8 mouse cellular contexts compared by ENCODE assay signal in genomic region chr7:24400082-24400452, GRCm38 (mm10). TPM values are rescaled to one million over a fixed set of nuclear protein-coding genes. Genes with fewer than 3 reads are reported as not detected.
DNase-seq lines count a peak whose midpoint lies in the region; ATAC-seq lines count a peak whose summit lies in the region.

No protein-coding gene starts in this region.

- H3K4me3 ChIP-seq in kidney, embryonic 14.5 days (ENCODE audit: low read length), result peak overlapping the region; percentile 60
- peak overlapping the region; percentile 75 for H3K4me3 ChIP-seq in brown adipose tissue, adult 24 weeks (ENCODE audit: insufficient read depth, low read depth, low read length)
- peak overlapping the region; percentile 60 for H3K4me3 ChIP-seq in hindbrain, embryonic 13.5 days
- peak overlapping the region; percentile 61 for H3K4me3 ChIP-seq in midbrain, embryonic 14.5 days (replicated peaks; ENCODE audit: low read depth, low read length)

- peak; percentile 14; the same call in 1 of the 2 replicates for ATAC-seq in kidney, embryonic 14.5 days (ENCODE audit: low FRiP score, low TSS enrichment)
- no peak for ATAC-seq in hindbrain, embryonic 13.5 days (ENCODE audit: low FRiP score)
- no peak for ATAC-seq in midbrain, embryonic 14.5 days (ENCODE audit: low FRiP score, low TSS enrichment)

- DNase-seq in kidney, adult 8-10 months, result no peak
- no peak for DNase-seq in midbrain, embryonic 14.5 days
- DNase-seq in urinary bladder, postnatal 4 days (ENCODE audit: low spot score in 2 of 2), result no peak
- DNase-seq in cerebellum, postnatal 4 days (ENCODE audit: low spot score in 2 of 2), result no peak
- DNase-seq in spleen, postnatal 14 days (ENCODE audit: low spot score in 2 of 2), result no peak

- H3K27ac ChIP-seq in kidney, embryonic 14.5 days (ENCODE audit: low read depth, low read length), result peak overlapping the region; percentile 96; the same call in 1 of the 2 replicates
- peak overlapping the region; percentile 32 for H3K27ac ChIP-seq in brown adipose tissue, adult 24 weeks (replicated peaks; ENCODE audit: low read depth, low read length)
- peak overlapping the region; percentile 98 for H3K27ac ChIP-seq in hindbrain, embryonic 13.5 days
- peak overlapping the region; percentile 97 for H3K27ac ChIP-seq in midbrain, embryonic 14.5 days (replicated peaks; ENCODE audit: low read depth, low read length)

- peaks cover 12% of the 10 kb centered on the region for H3K36me3 ChIP-seq in kidney, embryonic 14.5 days (ENCODE audit: control insufficient read depth, insufficient read depth, low read length)
- H3K36me3 ChIP-seq in hindbrain, embryonic 13.5 days, result peaks cover 33% of the 10 kb centered on the region
- peaks cover 16% of the 10 kb centered on the region for H3K36me3 ChIP-seq in midbrain, embryonic 14.5 days (ENCODE audit: control insufficient read depth, insufficient read depth, low read length)

- no peaks in the 10 kb centered on the region for H3K4me1 ChIP-seq in kidney, embryonic 14.5 days (ENCODE audit: control insufficient read depth, insufficient read depth, low read length)
- peaks cover 6% of the 10 kb centered on the region; the same call in 1 of the 2 replicates for H3K4me1 ChIP-seq in brown adipose tissue, adult 24 weeks (ENCODE audit: control insufficient read depth, insufficient read depth, insufficient read length, low read length)
- peaks cover 19% of the 10 kb centered on the region for H3K4me1 ChIP-seq in hindbrain, embryonic 13.5 days (replicated peaks)
- H3K4me1 ChIP-seq in midbrain, embryonic 14.5 days (ENCODE audit: control insufficient read depth, insufficient read depth, low read length), result no peaks in the 10 kb centered on the region

- WGBS in kidney, embryonic 14.5 days, result 12% methylated on average over 3 of the region's 3 CpGs
- WGBS in hindbrain, embryonic 13.5 days, result 17% methylated on average over 3 of the region's 3 CpGs
- 20% methylated on average over 3 of the region's 3 CpGs for WGBS in midbrain, embryonic 14.5 days

- H3K9me3 ChIP-seq in kidney, embryonic 14.5 days (ENCODE audit: control insufficient read depth, low read length), result no peaks in the 10 kb centered on the region
- no peaks in the 10 kb centered on the region for H3K9me3 ChIP-seq in hindbrain, embryonic 13.5 days
- no peaks in the 10 kb centered on the region for H3K9me3 ChIP-seq in midbrain, embryonic 14.5 days (ENCODE audit: control insufficient read depth, low read length)

- H3K4me2 ChIP-seq in kidney, embryonic 14.5 days (replicated peaks; ENCODE audit: low read depth, low read length), result peak overlapping the region; percentile 61
- peak overlapping the region; percentile 62 for H3K4me2 ChIP-seq in hindbrain, embryonic 13.5 days
- H3K4me2 ChIP-seq in midbrain, embryonic 14.5 days (ENCODE audit: low read length), result peak overlapping the region; percentile 60

- H3K9ac ChIP-seq in kidney, embryonic 14.5 days (ENCODE audit: low read depth, low read length), result peak overlapping the region; percentile 76; the same call in 1 of the 2 replicates
- H3K9ac ChIP-seq in hindbrain, embryonic 13.5 days, result peak overlapping the region; percentile 76
- H3K9ac ChIP-seq in midbrain, embryonic 14.5 days (replicated peaks; ENCODE audit: low read length), result peak overlapping the region; percentile 73

- no peaks in the 10 kb centered on the region for H3K27me3 ChIP-seq in kidney, embryonic 14.5 days (ENCODE audit: control insufficient read depth, insufficient read depth, low read length)
- no peaks in the 10 kb centered on the region for H3K27me3 ChIP-seq in hindbrain, embryonic 13.5 days
- H3K27me3 ChIP-seq in midbrain, embryonic 14.5 days (ENCODE audit: control insufficient read depth, insufficient read depth, low read length), result no peaks in the 10 kb centered on the region

RNA-seq across cellular contexts. Expression of gene Smg9, which starts 0.6 kb away (rescaled TPM):
- 25.0 and 32.3 TPM in 2 replicates for polyA plus RNA-seq in kidney, embryonic 14.5 days (2014; fragmentation: Nextera tagmentation; extraction: Ambion mirVana)
- polyA plus RNA-seq in brown adipose tissue, adult 24 weeks (2012; ENCODE audit: insufficient read depth, insufficient read length, missing spikeins), result 6.1 and 8.2 TPM in 2 replicates
- 31.3 and 35.9 TPM in 2 replicates for polyA plus RNA-seq in hindbrain, embryonic 13.5 days (2015; fragmentation: Nextera tagmentation; extraction: Ambion mirVana)
- 32.9 and 33.3 TPM in 2 replicates for polyA plus RNA-seq in midbrain, embryonic 14.5 days (2014; fragmentation: Nextera tagmentation; extraction: Ambion mirVana)

RNA-seq across cellular contexts. Expression of gene Kcnn4, which starts 30.0 kb away (rescaled TPM):
- polyA plus RNA-seq in kidney, embryonic 14.5 days (2014; fragmentation: Nextera tagmentation; extraction: Ambion mirVana), result 2.6 and 3.3 TPM in 2 replicates
- not detected in 2 replicates for polyA plus RNA-seq in brown adipose tissue, adult 24 weeks (2012; ENCODE audit: insufficient read depth, insufficient read length, missing spikeins)
- polyA plus RNA-seq in hindbrain, embryonic 13.5 days (2015; fragmentation: Nextera tagmentation; extraction: Ambion mirVana), result 1.2 and 1.5 TPM in 2 replicates
- polyA plus RNA-seq in midbrain, embryonic 14.5 days (2014; fragmentation: Nextera tagmentation; extraction: Ambion mirVana), result 0.43 and 0.45 TPM in 2 replicates

RNA-seq across cellular contexts. Expression of gene Lypd5, which starts 51.1 kb away (rescaled TPM):
- polyA plus RNA-seq in kidney, embryonic 14.5 days (2014; fragmentation: Nextera tagmentation; extraction: Ambion mirVana), result not detected in 2 replicates
- not detected in 2 replicates for polyA plus RNA-seq in brown adipose tissue, adult 24 weeks (2012; ENCODE audit: insufficient read depth, insufficient read length, missing spikeins)
- polyA plus RNA-seq in hindbrain, embryonic 13.5 days (2015; fragmentation: Nextera tagmentation; extraction: Ambion mirVana), result not detected in 2 replicates
- not detected in 2 replicates for polyA plus RNA-seq in midbrain, embryonic 14.5 days (2014; fragmentation: Nextera tagmentation; extraction: Ambion mirVana)

RNA-seq across cellular contexts. Expression of gene Irgc1, which starts 52.0 kb away (rescaled TPM):
- polyA plus RNA-seq in kidney, embryonic 14.5 days (2014; fragmentation: Nextera tagmentation; extraction: Ambion mirVana), result not detected in 2 replicates
- not detected in 2 replicates for polyA plus RNA-seq in brown adipose tissue, adult 24 weeks (2012; ENCODE audit: insufficient read depth, insufficient read length, missing spikeins)
- not detected in 2 replicates for polyA plus RNA-seq in hindbrain, embryonic 13.5 days (2015; fragmentation: Nextera tagmentation; extraction: Ambion mirVana)
- polyA plus RNA-seq in midbrain, embryonic 14.5 days (2014; fragmentation: Nextera tagmentation; extraction: Ambion mirVana), result not detected in 2 replicates

Comparison
In these comparisons a context has a peak if more than half of its experiments do, and no peak if none do; other contexts are left out.
1. H3K27ac ChIP-seq: peak in every context shown above with its lines; median percentile 98 in hindbrain, embryonic 13.5 days; 97 in midbrain, embryonic 14.5 days; 96 in kidney, embryonic 14.5 days; 32 in brown adipose tissue, adult 24 weeks.